Mouse (Mus musculus) right cerebral cortex, adult 2 months (tissue): Measurements from ENCODE around the gene Aspdh.
A peak's percentile ranks its signal among the peaks of the same experiment; 100 is the strongest.

ENCODE experiments used
- DNase-seq, 2 experiments: peaks; one replicate each; pipeline ENCODE4 v3.0.0; 2021 to 2022; ENCODE audit warnings: low spot score in 2 of 2

Aspdh gene

DNA sequence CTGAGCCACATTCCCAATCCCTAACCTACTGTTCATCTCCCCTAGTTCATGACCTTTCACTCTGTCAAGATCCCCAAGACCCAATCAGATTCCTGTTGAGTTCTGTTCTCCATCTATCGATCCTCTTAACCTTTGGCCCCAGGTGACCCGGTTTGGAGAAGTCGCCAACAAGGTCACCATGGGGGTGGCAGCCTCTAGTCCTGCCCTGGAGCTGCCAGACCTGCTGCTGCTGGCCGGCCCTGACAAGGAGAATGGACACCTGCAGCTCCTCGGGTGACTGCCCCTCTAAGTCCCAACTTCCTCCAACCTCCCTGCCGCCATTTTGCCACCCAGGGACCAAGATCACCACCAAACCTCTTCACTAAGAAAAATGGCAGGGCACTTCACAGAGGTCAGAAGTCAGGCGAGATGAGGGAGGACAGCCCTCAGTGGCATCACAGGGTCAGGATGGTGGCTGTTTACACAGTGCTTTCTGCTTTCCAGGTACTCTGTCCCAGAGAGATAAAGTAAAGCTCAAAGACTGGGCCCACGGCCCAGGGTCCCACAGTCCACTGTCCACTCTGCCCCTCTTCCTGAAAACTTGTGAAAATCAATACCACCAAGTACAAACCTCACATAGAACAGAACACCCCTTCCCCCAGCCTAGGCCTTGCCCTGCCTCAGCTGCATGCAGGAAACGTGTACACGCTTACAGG lies 32.3 kb downstream of the Aspdh start:
- no peak for DNase-seq

DNA sequence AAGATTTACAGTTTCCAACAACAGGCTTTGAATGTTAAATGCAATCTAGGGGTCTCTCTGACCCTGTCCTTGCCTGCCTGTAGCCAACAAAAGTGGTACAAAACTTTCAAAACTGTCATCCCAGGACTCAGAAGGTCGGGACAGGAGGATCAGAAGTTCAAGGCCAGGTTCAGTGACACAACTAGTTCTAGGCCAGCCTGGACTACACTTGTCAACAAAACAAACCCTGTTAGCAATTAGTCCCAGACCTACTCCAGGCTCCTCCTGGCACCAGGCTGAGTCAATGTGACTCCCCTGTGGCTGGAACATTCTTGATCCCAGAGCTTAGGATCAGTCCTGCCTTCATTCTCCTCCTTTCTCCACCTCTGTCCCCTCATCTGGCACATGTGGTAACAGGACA lies 33.7 kb downstream of the Aspdh start:
- DNase-seq = no peak

DNA sequence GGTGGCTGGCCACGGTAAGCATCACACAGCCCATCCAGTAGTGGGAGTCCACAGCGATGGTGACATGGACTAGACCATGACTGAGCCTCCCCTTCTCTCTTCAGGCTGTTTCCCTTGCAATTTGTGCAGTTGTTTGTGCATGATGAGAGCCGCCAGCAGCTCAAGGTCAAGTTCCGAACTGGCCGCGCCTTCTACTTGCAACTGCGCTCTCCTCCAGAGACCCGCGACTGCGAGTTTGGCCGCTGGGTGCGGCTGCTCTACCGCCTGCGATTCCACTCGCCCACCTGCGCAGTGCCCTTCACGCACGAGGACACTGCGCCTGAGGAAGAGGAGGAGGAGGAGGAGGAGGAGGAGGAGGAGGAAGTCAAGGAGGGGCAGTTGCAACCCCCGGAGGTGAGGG lies 34.9 kb downstream of the Aspdh start:
- no peak for DNase-seq

DNA sequence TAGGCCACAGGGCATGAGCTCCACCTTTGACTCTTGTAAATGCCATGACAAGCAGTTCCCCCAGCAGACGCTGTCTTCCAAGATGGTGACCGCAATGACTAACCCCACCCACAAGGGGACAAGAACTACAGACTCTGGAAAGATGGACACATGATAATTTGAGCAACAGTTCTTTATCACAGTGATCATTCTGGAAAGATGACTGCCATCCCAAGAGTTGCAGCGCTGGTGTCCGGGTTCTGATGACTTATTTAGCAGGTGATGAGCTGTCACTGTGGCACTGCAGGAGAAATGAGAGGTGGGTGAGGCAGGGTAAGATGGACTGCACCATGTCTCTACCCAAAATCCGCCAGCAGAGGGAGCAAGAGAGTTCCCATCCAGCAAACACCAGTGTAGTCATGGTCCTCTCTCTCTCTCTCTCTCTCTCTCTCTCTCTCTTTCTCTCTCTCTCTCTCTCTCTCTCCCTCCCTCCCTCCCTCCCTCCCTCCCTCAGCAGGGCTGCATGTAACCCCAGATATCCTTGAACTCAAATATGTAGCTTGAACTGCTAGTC lies 36.4 kb downstream of the Aspdh start:
- DNase-seq = peak; percentile 80 to 87

DNA sequence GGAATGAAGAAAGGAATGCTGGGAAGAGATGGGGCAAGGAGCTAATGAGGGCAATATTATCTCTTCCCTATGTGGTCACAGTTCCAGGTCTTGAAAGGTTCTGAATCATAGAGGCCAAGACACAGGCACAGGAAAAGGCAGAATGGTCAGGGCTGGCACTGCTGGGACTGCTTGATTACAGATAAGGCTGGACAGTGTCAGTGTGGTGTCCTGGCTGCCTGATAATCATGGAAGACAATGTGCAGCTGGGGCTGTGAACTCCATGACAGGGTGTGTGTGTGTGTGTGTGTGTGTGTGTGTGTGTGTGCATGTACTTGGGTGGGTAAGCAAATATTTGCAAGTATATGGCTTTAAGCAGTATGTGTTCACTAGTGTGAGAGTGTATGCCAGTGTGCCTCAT lies 42.3 kb downstream of the Aspdh start:
- no peak for DNase-seq
